Mouse (Mus musculus) CH12.LX (cell line): ENCODE results near the gene Myl4. TPM values are rescaled to one million over a fixed set of nuclear protein-coding genes. Genes with fewer than 3 reads are reported as not detected.

Experiments
- DNase-seq: peaks from one replicate; pipeline ENCODE4 v3.0.0-alpha.2; 2013; ENCODE audit errors: extremely low read depth
- H3K27ac ChIP-seq: 2 replicates; pipeline ENCODE4 v1.5.1; 2012; ENCODE audit warnings: low read depth, mild to moderate bottlenecking, control low read depth, moderate library complexity; ENCODE audit not compliant: insufficient read depth
- H3K27me3 ChIP-seq: replicated peaks from 2 replicates; pipeline ENCODE3; 2012; ENCODE audit warnings: inconsistent platforms
- H3K36me3 ChIP-seq, 2 experiments: replicated peaks in 1 of 2; 2 replicates each; pipeline versions ENCODE3 to v1.6.1; 2012; ENCODE audit warnings: inconsistent platforms in 1 of 2, low read length in 1 of 2, mild to moderate bottlenecking in 1 of 2, mixed read lengths in 1 of 2, moderate library complexity in 1 of 2; ENCODE audit not compliant: control insufficient read depth in 1 of 2, insufficient read depth in 1 of 2
- H3K4me1 ChIP-seq, 2 experiments: 2 replicates each; pipeline ENCODE4 v1.6.1; 2012; ENCODE audit warnings: inconsistent platforms in 1 of 2, moderate library complexity in 1 of 2; ENCODE audit not compliant: insufficient read depth in 2 of 2, control insufficient read depth in 1 of 2
- H3K4me2 ChIP-seq: 2 replicates; pipeline ENCODE4 v1.6.1; 2012; ENCODE audit warnings: low read depth, mild to moderate bottlenecking, control low read depth; ENCODE audit not compliant: poor library complexity, insufficient read depth, severe bottlenecking
- H3K4me3 ChIP-seq, 3 experiments: fragments of 150-350 bp in 1 of 3; sonication (generic) in 1 of 3; replicated peaks in 1 of 3; 2 replicates each; pipeline versions ENCODE3 to v1.5.1; 2011 to 2012; ENCODE audit warnings: low read depth in 2 of 3, low read length in 2 of 3, mild to moderate bottlenecking in 2 of 3, moderate library complexity in 2 of 3, control low read depth in 1 of 3, improper control_type of control experiment in 1 of 3, inconsistent platforms in 1 of 3, mixed read lengths in 1 of 3; ENCODE audit not compliant: poor library complexity in 1 of 3
- H3K79me2 ChIP-seq: replicated peaks from 2 replicates; pipeline ENCODE4 v1.6.1; 2012; ENCODE audit warnings: mild to moderate bottlenecking, moderate library complexity; ENCODE audit not compliant: control insufficient read depth, poor library complexity, insufficient read depth, severe bottlenecking; ENCODE audit errors: extremely low read depth
- H3K9ac ChIP-seq: 2 replicates; pipeline ENCODE4 v1.6.1; 2012; ENCODE audit warnings: low read depth, mild to moderate bottlenecking, control low read depth, moderate library complexity; ENCODE audit not compliant: insufficient read depth
- H3K9me3 ChIP-seq: replicated peaks from 2 replicates; pipeline ENCODE3; 2012; ENCODE audit warnings: low read length, inconsistent platforms, mixed read lengths
- BHLHE40 ChIP-seq: IDR thresholded peaks from 2 replicates; pipeline ENCODE4 v1.6.1; 2011; ENCODE audit warnings: mild to moderate bottlenecking, low read depth, low read length, improper control_type of control experiment
- CHD1 ChIP-seq: IDR thresholded peaks from 2 replicates; pipeline ENCODE4 v1.6.1; 2012; ENCODE audit warnings: low read depth, low read length, improper control_type of control experiment, inconsistent platforms
- CHD2 ChIP-seq: IDR thresholded peaks from 2 replicates; pipeline ENCODE4 v1.6.1; 2011; ENCODE audit warnings: low read length, improper control_type of control experiment
- CTCF ChIP-seq, 2 experiments: IDR thresholded peaks in 1 of 2; conservative IDR thresholded peaks in 1 of 2; 2 replicates each; pipeline ENCODE4 v1.5.1; 2011 to 2012; ENCODE audit warnings: low read depth in 2 of 2, low read length in 2 of 2, improper control_type of control experiment in 1 of 2, inconsistent platforms in 1 of 2, mild to moderate bottlenecking in 1 of 2, moderate library complexity in 1 of 2
- E2F4 ChIP-seq: IDR thresholded peaks from 2 replicates; pipeline ENCODE4 v1.6.1; 2011; ENCODE audit warnings: low read depth, low read length, improper control_type of control experiment; ENCODE audit not compliant: insufficient replicate concordance
- ELF1 ChIP-seq: IDR thresholded peaks from 2 replicates; pipeline ENCODE4 v1.6.1; 2014; ENCODE audit warnings: low read depth, mild to moderate bottlenecking, inconsistent platforms, low read length, improper control_type of control experiment
- EP300 ChIP-seq: IDR thresholded peaks from 2 replicates; pipeline ENCODE4 v1.6.1; 2011; ENCODE audit warnings: low read length, improper control_type of control experiment
- ETS1 ChIP-seq: conservative IDR thresholded peaks from 2 replicates; pipeline ENCODE4 v1.6.1; 2012; ENCODE audit warnings: low read depth, mild to moderate bottlenecking, inconsistent platforms, low read length, improper control_type of control experiment, moderate library complexity
- GABPA ChIP-seq: IDR thresholded peaks from 2 replicates; pipeline ENCODE4 v1.6.1; 2012; ENCODE audit warnings: low read depth, low read length, improper control_type of control experiment, inconsistent platforms; ENCODE audit not compliant: insufficient replicate concordance
- HCFC1 ChIP-seq: IDR thresholded peaks from 2 replicates; pipeline ENCODE4 v1.6.1; 2012; ENCODE audit warnings: low read depth, mild to moderate bottlenecking, inconsistent platforms, low read length, improper control_type of control experiment
- IRF4 ChIP-seq: IDR thresholded peaks from 2 replicates; pipeline ENCODE4 v1.6.1; 2014; ENCODE audit warnings: low read depth, mild to moderate bottlenecking, inconsistent platforms, low read length, improper control_type of control experiment
- JUN ChIP-seq: IDR thresholded peaks from 2 replicates; pipeline ENCODE4 v1.6.1; 2011; ENCODE audit warnings: low read depth, mild to moderate bottlenecking, low read length, improper control_type of control experiment, moderate library complexity; ENCODE audit not compliant: insufficient read depth
- JUND ChIP-seq: conservative IDR thresholded peaks from 2 replicates; pipeline ENCODE4 v1.6.1; 2011; ENCODE audit warnings: low read depth, low read length, improper control_type of control experiment
- KAT2A ChIP-seq: IDR thresholded peaks from 2 replicates; pipeline ENCODE4 v1.6.1; 2012; ENCODE audit warnings: low read length, improper control_type of control experiment, inconsistent platforms; ENCODE audit not compliant: insufficient replicate concordance
- MAFK ChIP-seq: IDR thresholded peaks from 2 replicates; pipeline ENCODE4 v1.6.1; 2011; ENCODE audit warnings: low read length, improper control_type of control experiment; ENCODE audit not compliant: insufficient replicate concordance
- MAX ChIP-seq: IDR thresholded peaks from 2 replicates; pipeline ENCODE4 v1.6.1; 2011; ENCODE audit warnings: low read length, improper control_type of control experiment
- MAZ ChIP-seq: IDR thresholded peaks from 2 replicates; pipeline ENCODE4 v1.6.1; 2012; ENCODE audit warnings: low read depth, mild to moderate bottlenecking, inconsistent platforms, low read length, improper control_type of control experiment, moderate library complexity
- MEF2A ChIP-seq: IDR thresholded peaks from 2 replicates; pipeline ENCODE4 v1.6.1; 2014; ENCODE audit warnings: low read depth, mild to moderate bottlenecking, inconsistent platforms, low read length, improper control_type of control experiment, borderline replicate concordance
- MXI1 ChIP-seq: IDR thresholded peaks from 2 replicates; pipeline ENCODE4 v1.6.1; 2011; ENCODE audit warnings: mild to moderate bottlenecking, low read depth, low read length, improper control_type of control experiment
- MYC ChIP-seq: IDR thresholded peaks from 2 replicates; pipeline ENCODE4 v1.6.1; 2011; ENCODE audit warnings: low read depth, mild to moderate bottlenecking, improper control_type of control experiment, low read length
- NELFE ChIP-seq: IDR thresholded peaks from 2 replicates; pipeline ENCODE4 v1.6.1; 2011; ENCODE audit warnings: low read depth, low read length, improper control_type of control experiment
- NRF1 ChIP-seq: IDR thresholded peaks from 2 replicates; pipeline ENCODE4 v1.6.1; 2014; ENCODE audit warnings: low read depth, mild to moderate bottlenecking, inconsistent platforms, low read length, improper control_type of control experiment, moderate library complexity
- POLR2A ChIP-seq: IDR thresholded peaks from 2 replicates; pipeline ENCODE4 v1.6.1; 2011; ENCODE audit warnings: low read depth, mild to moderate bottlenecking, improper control_type of control experiment, low read length
- POLR2AphosphoS2 ChIP-seq: IDR thresholded peaks from 2 replicates; pipeline ENCODE4 v1.6.1; 2011; ENCODE audit warnings: low read depth, low read length, improper control_type of control experiment
- RAD21 ChIP-seq: IDR thresholded peaks from 2 replicates; pipeline ENCODE4 v1.6.1; 2011; ENCODE audit warnings: low read depth, mild to moderate bottlenecking, low read length, improper control_type of control experiment, moderate library complexity
- RCOR1 ChIP-seq: conservative IDR thresholded peaks from 2 replicates; pipeline ENCODE4 v1.6.1; 2012; ENCODE audit warnings: low read depth, mild to moderate bottlenecking, inconsistent platforms, low read length, improper control_type of control experiment
- SIN3A ChIP-seq: IDR thresholded peaks from 2 replicates; pipeline ENCODE4 v1.6.1; 2012; ENCODE audit warnings: low read length, improper control_type of control experiment, inconsistent platforms
- SMC3 ChIP-seq: IDR thresholded peaks from 2 replicates; pipeline ENCODE4 v1.6.1; 2011; ENCODE audit warnings: low read depth, low read length, improper control_type of control experiment
- TBP ChIP-seq: conservative IDR thresholded peaks from 2 replicates; pipeline ENCODE4 v1.6.1; 2011; ENCODE audit warnings: low read depth, low read length, improper control_type of control experiment
- TCF12 ChIP-seq: IDR thresholded peaks from 2 replicates; pipeline ENCODE4 v1.6.1; 2014; ENCODE audit warnings: low read depth, mild to moderate bottlenecking, inconsistent platforms, low read length, improper control_type of control experiment
- UBTF ChIP-seq: IDR thresholded peaks from 2 replicates; pipeline ENCODE4 v1.6.1; 2012; ENCODE audit warnings: low read depth, mild to moderate bottlenecking, inconsistent platforms, low read length, improper control_type of control experiment, moderate library complexity
- USF1 ChIP-seq: IDR thresholded peaks from 2 replicates; pipeline ENCODE4 v1.6.1; 2014; ENCODE audit warnings: low read depth, mild to moderate bottlenecking, inconsistent platforms, low read length, improper control_type of control experiment
- USF2 ChIP-seq: conservative IDR thresholded peaks from 2 replicates; pipeline ENCODE4 v1.6.1; 2011; ENCODE audit warnings: low read depth, low read length, improper control_type of control experiment
- ZKSCAN1 ChIP-seq: IDR thresholded peaks from 2 replicates; pipeline ENCODE4 v1.6.1; 2012; ENCODE audit warnings: low read depth, inconsistent platforms, low read length, improper control_type of control experiment, borderline replicate concordance
- ZMIZ1 ChIP-seq: IDR thresholded peaks from 2 replicates; pipeline ENCODE4 v1.6.1; 2012; ENCODE audit warnings: low read depth, mild to moderate bottlenecking, inconsistent platforms, low read length, improper control_type of control experiment
- ZNF384 ChIP-seq: IDR thresholded peaks from 2 replicates; pipeline ENCODE4 v1.6.1; 2012; ENCODE audit warnings: low read depth, low read length, improper control_type of control experiment, inconsistent platforms
- dilution Hi-C: fragments of 300-500 bp; cut with MboI; formaldehyde crosslinking; loops from 2 replicates; pipeline ENCODE4 v1.14.3; 2020; ENCODE audit warnings: low sequenced_read_pairs; ENCODE audit not compliant: extremely low pct_unique_long_range_greater_than_20kb, extremely low pct_ligation_motif_present
- in situ Hi-C: fragments of 300-500 bp; cut with MboI; formaldehyde crosslinking; loops from 3 replicates; pipeline ENCODE4 v1.14.3; 2019; ENCODE audit warnings: low sequenced_read_pairs, low pct_ligation_motif_present, low pct_unique_long_range_greater_than_20kb, mixed read lengths
- polyA plus RNA-seq: library from polyadenylated mRNA; unstranded; fragments of >175 nt; gene quantifications from 2 replicates; pipeline ENCODE4 v1.2.1, GENCODE M21; 2012; ENCODE audit warnings: low read depth; ENCODE audit not compliant: insufficient read length
- total RNA-seq, 2 experiments: library from RNA; depleted of rRNA; stranded (reverse); fragments of 300-350 nt in 1 of 2; fragments of >200 nt in 1 of 2; gene quantifications; 2 replicates each; pipeline ENCODE4 v1.2.3; 2012 to 2014

The Myl4 gene
- total and polyA plus RNA-seq, 3 experiments, result 39.4 to 83.0 (median 55.9) TPM

- TF ChIP-seq E2F4, result no peak
Observed at GRCm38 (mm10) chr11:104582308-104582606, 31.8 kb downstream of the Myl4 start (continued).

DNA sequence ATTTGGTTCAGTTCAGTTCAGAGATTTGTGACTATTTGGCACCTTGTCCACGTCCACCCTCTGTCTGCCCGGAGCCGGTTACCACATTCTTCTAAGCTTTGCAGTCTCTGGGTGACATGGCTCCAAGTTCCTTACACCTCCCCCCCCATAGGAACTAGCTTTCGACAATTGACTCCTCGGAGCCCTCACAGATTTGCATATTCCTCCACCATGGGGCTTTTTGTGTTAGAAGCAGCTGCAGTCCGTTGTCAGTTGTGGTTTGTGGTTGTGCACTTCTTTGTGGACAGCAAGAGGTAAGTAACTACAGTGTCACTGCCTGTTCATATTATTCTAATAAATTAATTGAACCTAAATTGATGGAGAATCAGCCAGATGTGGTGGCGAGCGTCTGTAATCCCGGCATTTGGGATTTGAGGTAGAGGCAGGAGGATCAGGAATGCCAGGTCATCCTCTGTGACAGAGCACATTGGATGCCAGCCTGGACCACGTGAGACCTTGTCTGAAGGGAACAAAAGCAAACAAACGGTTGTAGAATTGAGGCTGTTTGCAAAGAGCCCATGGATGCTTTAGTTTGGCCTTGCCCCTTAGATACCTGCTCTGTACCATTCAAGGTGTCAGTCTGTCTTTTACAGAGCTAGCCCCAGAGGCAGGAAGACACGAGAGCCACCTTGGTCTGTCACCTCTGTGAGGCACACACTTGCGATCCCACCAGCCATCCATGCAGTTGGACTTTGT lies 32.3 kb downstream of the Myl4 start:
- H3K79me2 ChIP-seq, result no peaks in the 10 kb centered on the region
- H3K4me3 ChIP-seq, result peak overlapping the region; percentile 49 to 54 (median 50)
- H3K4me2 ChIP-seq, result peak overlapping the region; percentile 94
- dilution Hi-C loops (no loop called here), in situ Hi-C loops (loop anchor here (10.0 to 25.0 kb wide), 3 partner anchors 68 to 542 kb away; partner anchors contain the start of gene Mettl2)
- H3K4me1 ChIP-seq, result peaks cover 11 to 57% of the 10 kb centered on the region in 2 experiments
- DNase-seq, result peak; percentile 99
- no peaks in the 10 kb centered on the region for H3K27me3 ChIP-seq
- peak overlapping the region; percentile 87 for H3K9ac ChIP-seq
- peaks cover 7% of the 10 kb centered on the region for H3K9me3 ChIP-seq
- H3K36me3 ChIP-seq, result peaks cover 0 to 26% of the 10 kb centered on the region in 2 experiments
- H3K27ac ChIP-seq, result peak overlapping the region; percentile 70
- TF ChIP-seq NELFE (no peak; the same call in 1 of the 2 replicates), MAX (peak; percentile 53), CHD2 (peak; percentile 85), CHD1 (no peak), GABPA (no peak), ZMIZ1 (no peak), TCF12 (peak; percentile 98), MAFK (no peak), MXI1 (peak; percentile 58), TBP (no peak), CTCF (conservative IDR thresholded peaks at IDR 0.05 in 1 of 2, IDR thresholded peaks at IDR 0.05 in 1 of 2; ENCODE audit: low read depth in 2 of 2, low read length in 2 of 2) (no peak), POLR2AphosphoS2 (no peak), POLR2A (peak; percentile 15), RAD21 (no peak; the same call in 1 of the 2 replicates), EP300 (peak; percentile 94), HCFC1 (no peak), IRF4 (peak; percentile 79; the same call in 1 of the 2 replicates), JUND (no peak; the same call in 1 of the 2 replicates), KAT2A (no peak), USF2 (no peak), ELF1 (peak; percentile 44; the same call in 1 of the 2 replicates), ZKSCAN1 (no peak), NRF1 (no peak), ZNF384 (0 out of 2 replicates have a peak, but pooled peaks have one; percentile 9), SMC3 (no peak), ETS1 (peak; percentile 84), MYC (peak; percentile 66; the same call in 1 of the 2 replicates), BHLHE40 (peak; percentile 82), MEF2A (peak; percentile 89), USF1 (peak; percentile 15; the same call in 1 of the 2 replicates), RCOR1 (no peak), MAZ (peak; percentile 75), JUN (no peak), SIN3A (peak; percentile 90; the same call in 1 of the 2 replicates), UBTF (no peak), E2F4 (no peak)
